In the genomic region with DNA sequence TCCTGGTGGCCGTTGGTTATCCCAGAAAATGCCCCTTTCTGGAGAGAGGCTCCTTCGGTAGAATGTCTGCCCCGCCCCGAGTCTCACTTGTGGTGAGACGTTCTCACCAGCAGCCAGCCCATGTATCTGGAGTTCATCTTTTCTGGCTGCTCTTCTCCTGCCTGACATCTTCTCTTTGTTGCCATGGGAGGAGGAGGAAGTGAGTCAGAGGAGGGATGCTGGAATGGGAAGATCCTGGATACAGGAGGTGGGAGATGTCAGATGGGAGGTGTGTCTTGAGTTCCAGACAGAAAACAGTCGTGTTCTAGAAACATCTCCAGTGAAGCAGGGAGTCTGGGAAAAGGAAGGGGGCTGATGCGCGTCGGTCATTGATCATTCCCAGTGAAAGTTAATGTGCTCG, we compare ENCODE assay signal across 24 mouse cellular contexts. TPM values are rescaled to one million over a fixed set of nuclear protein-coding genes. Genes with fewer than 3 reads are reported as not detected.
DNase-seq lines count a peak whose midpoint lies in the region; ATAC-seq lines count a peak whose summit lies in the region.
"Had no signal": no experiment of that assay in that cellular context is flagged by ENCODE, and none has a peak within 500 bp of the region (broad histone marks: within the 10 kb centered on the region; RNA-seq: fewer than 3 reads in every experiment).

No protein-coding gene starts in this region.

- DNase-seq in embryonic facial prominence, embryonic 14.5 days (ENCODE audit: low spot score), result peak; percentile 34
- DNase-seq in embryonic facial prominence, embryonic 10.5 days (ENCODE audit: low spot score), result no peak
- DNase-seq in heart, adult 11 months, result peak; percentile 84
- no peak for DNase-seq in heart, adult 9 months (ENCODE audit: low spot score in 2 of 2)
- no peak for DNase-seq in right cerebral cortex, postnatal 14 days
- DNase-seq in lung, adult 18-20 months, result no peak
- DNase-seq: adrenal gland, postnatal 10 days; adrenal gland, postnatal 36 days; cerebellum, adult 11 months; cerebellum, adult 2 months; cerebellum, adult 9-11 months; cerebellum, postnatal 25 days; gastrocnemius, postnatal 14 days; heart, adult 2 months; kidney, adult 11 months had no signal

- no peak overlapping the region for H3K9ac ChIP-seq in embryonic facial prominence, embryonic 14.5 days (ENCODE audit: low read depth, low read length)
- H3K9ac ChIP-seq in intestine, embryonic 15.5 days, result no peak overlapping the region
- H3K9ac ChIP-seq: embryonic facial prominence, embryonic 13.5 days; forebrain, embryonic 13.5 days; hindbrain, embryonic 12.5 days; hindbrain, embryonic 15.5 days had no signal

- no peaks in the 10 kb centered on the region for H3K4me1 ChIP-seq in embryonic facial prominence, embryonic 14.5 days (ENCODE audit: control insufficient read depth, insufficient read depth, low read length)
- peaks cover 7% of the 10 kb centered on the region for H3K4me1 ChIP-seq in embryonic facial prominence, embryonic 10.5 days
- no peaks in the 10 kb centered on the region for H3K4me1 ChIP-seq in intestine, embryonic 15.5 days (replicated peaks)
- H3K4me1 ChIP-seq: forebrain, embryonic 10.5 days; forebrain, embryonic 13.5 days; hindbrain, embryonic 12.5 days; hindbrain, embryonic 15.5 days had no signal

- no peaks in the 10 kb centered on the region for H3K27me3 ChIP-seq in embryonic facial prominence, embryonic 14.5 days (replicated peaks; ENCODE audit: control insufficient read depth, insufficient read depth, low read length)
- no peaks in the 10 kb centered on the region for H3K27me3 ChIP-seq in embryonic facial prominence, embryonic 10.5 days (replicated peaks; ENCODE audit: low read depth, poor library complexity, severe bottlenecking)
- no peaks in the 10 kb centered on the region for H3K27me3 ChIP-seq in intestine, embryonic 15.5 days (replicated peaks)
- H3K27me3 ChIP-seq: embryonic facial prominence, embryonic 13.5 days; forebrain, embryonic 13.5 days; hindbrain, embryonic 12.5 days; hindbrain, embryonic 15.5 days had no signal

- no peak overlapping the region for H3K27ac ChIP-seq in embryonic facial prominence, embryonic 14.5 days (replicated peaks; ENCODE audit: low read depth, low read length)
- H3K27ac ChIP-seq in embryonic facial prominence, embryonic 10.5 days (replicated peaks), result no peak overlapping the region
- H3K27ac ChIP-seq in intestine, embryonic 15.5 days, result no peak overlapping the region
- H3K27ac ChIP-seq: embryonic facial prominence, embryonic 13.5 days; forebrain, embryonic 10.5 days; forebrain, embryonic 13.5 days; heart, adult 2 months; hindbrain, embryonic 12.5 days; hindbrain, embryonic 15.5 days had no signal

- no peak overlapping the region for H3K4me3 ChIP-seq in embryonic facial prominence, embryonic 14.5 days (ENCODE audit: low read depth, low read length)
- H3K4me3 ChIP-seq in embryonic facial prominence, embryonic 10.5 days, result no peak overlapping the region
- H3K4me3 ChIP-seq in intestine, embryonic 15.5 days (replicated peaks), result no peak overlapping the region
- H3K4me3 ChIP-seq: embryonic facial prominence, embryonic 13.5 days; forebrain, embryonic 10.5 days; forebrain, embryonic 13.5 days; heart, adult 2 months; hindbrain, embryonic 12.5 days; hindbrain, embryonic 15.5 days had no signal

- no peak for ATAC-seq in embryonic facial prominence, embryonic 14.5 days (ENCODE audit: low read depth)
- ATAC-seq in intestine, embryonic 15.5 days, result peak; percentile 49
- ATAC-seq: forebrain, embryonic 13.5 days; forebrain, embryonic 16.5 days; Patski had no signal

- 77% methylated on average over 10 of the region's 10 CpGs for WGBS in embryonic facial prominence, embryonic 14.5 days
- 91% methylated on average over 10 of the region's 10 CpGs for WGBS in embryonic facial prominence, embryonic 10.5 days
- 60% methylated on average over 10 of the region's 10 CpGs for WGBS in intestine, embryonic 15.5 days

- H3K36me3 ChIP-seq in embryonic facial prominence, embryonic 14.5 days (ENCODE audit: control insufficient read depth, insufficient read depth, low read length), result no peaks in the 10 kb centered on the region
- no peaks in the 10 kb centered on the region for H3K36me3 ChIP-seq in embryonic facial prominence, embryonic 10.5 days (replicated peaks)
- H3K36me3 ChIP-seq in intestine, embryonic 15.5 days, result no peaks in the 10 kb centered on the region
- H3K36me3 ChIP-seq: forebrain, embryonic 10.5 days; hindbrain, embryonic 12.5 days; hindbrain, embryonic 15.5 days had no signal

- H3K9me3 ChIP-seq in embryonic facial prominence, embryonic 14.5 days (ENCODE audit: control insufficient read depth, low read length), result no peaks in the 10 kb centered on the region
- H3K9me3 ChIP-seq in embryonic facial prominence, embryonic 10.5 days, result no peaks in the 10 kb centered on the region
- H3K9me3 ChIP-seq in intestine, embryonic 15.5 days, result no peaks in the 10 kb centered on the region
- H3K9me3 ChIP-seq: embryonic facial prominence, embryonic 13.5 days; forebrain, embryonic 10.5 days; forebrain, embryonic 13.5 days; hindbrain, embryonic 12.5 days; hindbrain, embryonic 15.5 days had no signal

- H3K4me2 ChIP-seq in embryonic facial prominence, embryonic 14.5 days (ENCODE audit: low read depth, low read length), result no peak overlapping the region
- H3K4me2 ChIP-seq in intestine, embryonic 15.5 days (replicated peaks), result no peak overlapping the region
- H3K4me2 ChIP-seq: embryonic facial prominence, embryonic 13.5 days; forebrain, embryonic 13.5 days; heart, embryonic 11.5 days; hindbrain, embryonic 12.5 days; hindbrain, embryonic 15.5 days had no signal

RNA-seq across cellular contexts. Expression of a gene that starts 29.7 kb away (rescaled TPM):
- 10.7 and 14.5 TPM in 2 replicates for polyA plus RNA-seq in embryonic facial prominence, embryonic 14.5 days (2014; fragmentation: Nextera tagmentation; extraction: Ambion mirVana)
- polyA plus RNA-seq in embryonic facial prominence, embryonic 10.5 days (2016; fragmentation: Nextera tagmentation; extraction: Ambion mirVana), result 20.0 and 21.2 TPM in 2 replicates
- polyA plus RNA-seq in intestine, embryonic 15.5 days (2015; fragmentation: Nextera tagmentation; extraction: Ambion mirVana), result 16.7 and 17.0 TPM in 2 replicates

RNA-seq across cellular contexts. Expression of a gene that starts 56.9 kb away (rescaled TPM):
- polyA plus RNA-seq in embryonic facial prominence, embryonic 14.5 days (2014; fragmentation: Nextera tagmentation; extraction: Ambion mirVana), result 3.5 and 4.4 TPM in 2 replicates
- 1.00 and 1.0 TPM in 2 replicates for polyA plus RNA-seq in embryonic facial prominence, embryonic 10.5 days (2016; fragmentation: Nextera tagmentation; extraction: Ambion mirVana)
- 5.9 and 6.3 TPM in 2 replicates for polyA plus RNA-seq in intestine, embryonic 15.5 days (2015; fragmentation: Nextera tagmentation; extraction: Ambion mirVana)

Comparison
In these comparisons a context has a peak if more than half of its experiments do, and no peak if none do; other contexts are left out.
1. DNase-seq: peak in embryonic facial prominence, embryonic 14.5 days (single experiment) and heart, adult 11 months (single experiment); none in embryonic facial prominence, embryonic 10.5 days (single experiment), heart, adult 9 months (0 of 2), right cerebral cortex, postnatal 14 days (single experiment) and lung, adult 18-20 months (0 of 2).